Mouse (Mus musculus): Measurements from ENCODE around the gene Pced1b. TPM values are rescaled to one million over a fixed set of nuclear protein-coding genes. Genes with fewer than 3 reads are reported as not detected.
"Not testable (repeated sequence)": the region's sequence is repeated elsewhere in the genome, so short reads cannot be mapped to it uniquely, and the experiment has no call there.

Pced1b gene
- polyA plus RNA-seq, 1 experiment from 2014 or later = 6.0 TPM

GRCm38 (mm10) chr15:97351016-97351415 lies 104.1 kb downstream of the Pced1b start:
- WGBS = 17% methylated on average over 8 of the region's 8 CpGs
- peak; percentile 89 for ATAC-seq (ENCODE audit: low read depth)
- peak overlapping the region; percentile 74 for H3K27ac ChIP-seq (ENCODE audit: low read length)
- no peaks in the 10 kb centered on the region for H3K27me3 ChIP-seq (ENCODE audit: control insufficient read depth, insufficient read depth, low read depth, low read length)
- H3K4me1 ChIP-seq (replicated peaks; ENCODE audit: control insufficient read depth, insufficient read depth, low read length) = peaks cover 12% of the 10 kb centered on the region
- H3K4me2 ChIP-seq (ENCODE audit: low read depth, low read length) = no peak overlapping the region
- H3K9me3 ChIP-seq (ENCODE audit: control insufficient read depth, low read length) = no peaks in the 10 kb centered on the region
- H3K4me3 ChIP-seq (ENCODE audit: low read length) = no peak overlapping the region
- H3K9ac ChIP-seq (ENCODE audit: low read length) = no peak overlapping the region
- no peaks in the 10 kb centered on the region for H3K36me3 ChIP-seq (ENCODE audit: control insufficient read depth, insufficient read depth, low read length)

- ATAC-seq (ENCODE audit: low read depth) = no peak
- H3K9me3 ChIP-seq (ENCODE audit: control insufficient read depth, low read length) = no peaks in the 10 kb centered on the region
- 85% methylated on average over 5 of the region's 5 CpGs for WGBS
- H3K27ac ChIP-seq (ENCODE audit: low read length) = peak overlapping the region; percentile 35
- H3K9ac ChIP-seq (ENCODE audit: low read length) = no peak overlapping the region
- H3K4me2 ChIP-seq (ENCODE audit: low read depth, low read length) = no peak overlapping the region
- no peaks in the 10 kb centered on the region for H3K36me3 ChIP-seq (ENCODE audit: control insufficient read depth, insufficient read depth, low read length)
- H3K27me3 ChIP-seq (ENCODE audit: control insufficient read depth, insufficient read depth, low read depth, low read length) = no peaks in the 10 kb centered on the region
- H3K4me1 ChIP-seq (replicated peaks; ENCODE audit: control insufficient read depth, insufficient read depth, low read length) = peaks cover 12% of the 10 kb centered on the region
- no peak overlapping the region for H3K4me3 ChIP-seq (ENCODE audit: low read length)
Measured at GRCm38 (mm10) chr15:97351681-97352080, 104.8 kb downstream of the Pced1b start.

GRCm38 (mm10) chr15:97355676-97356303 lies 108.9 kb downstream of the Pced1b start:
- H3K36me3 ChIP-seq (ENCODE audit: control insufficient read depth, insufficient read depth, low read length) = no peaks in the 10 kb centered on the region
- no peak overlapping the region for H3K4me2 ChIP-seq (ENCODE audit: low read depth, low read length)
- no peaks in the 10 kb centered on the region for H3K9me3 ChIP-seq (ENCODE audit: control insufficient read depth, low read length)
- no peak for ATAC-seq (ENCODE audit: low read depth)
- H3K4me3 ChIP-seq (ENCODE audit: low read length) = no peak overlapping the region
- no peak overlapping the region for H3K9ac ChIP-seq (ENCODE audit: low read length)
- no peaks in the 10 kb centered on the region for H3K27me3 ChIP-seq (ENCODE audit: control insufficient read depth, insufficient read depth, low read depth, low read length)
- H3K27ac ChIP-seq (ENCODE audit: low read length) = no peak overlapping the region
- H3K4me1 ChIP-seq (replicated peaks; ENCODE audit: control insufficient read depth, insufficient read depth, low read length) = peaks cover 3% of the 10 kb centered on the region
- WGBS = 59% methylated on average over 9 of the region's 9 CpGs

- ATAC-seq (ENCODE audit: low read depth) = no peak
- 97% methylated on average over 1 of the region's 1 CpGs for WGBS
Measured at GRCm38 (mm10) chr15:97357016-97357415, 110.1 kb downstream of the Pced1b start.

GRCm38 (mm10) chr15:97360842-97361770 lies 114.2 kb downstream of the Pced1b start:
- 74% methylated on average over 23 of the region's 23 CpGs for WGBS
- no peaks in the 10 kb centered on the region for H3K27me3 ChIP-seq (ENCODE audit: control insufficient read depth, insufficient read depth, low read depth, low read length)
- no peak overlapping the region for H3K4me2 ChIP-seq (ENCODE audit: low read depth, low read length)
- H3K27ac ChIP-seq (ENCODE audit: low read length) = no peak overlapping the region
- H3K36me3 ChIP-seq (ENCODE audit: control insufficient read depth, insufficient read depth, low read length) = no peaks in the 10 kb centered on the region
- no peak overlapping the region for H3K9ac ChIP-seq (ENCODE audit: low read length)
- H3K4me3 ChIP-seq (ENCODE audit: low read length) = no peak overlapping the region
- no peak; the same call in 1 of the 2 replicates for ATAC-seq (ENCODE audit: low read depth)
- H3K9me3 ChIP-seq (ENCODE audit: control insufficient read depth, low read length) = no peaks in the 10 kb centered on the region
- H3K4me1 ChIP-seq (replicated peaks; ENCODE audit: control insufficient read depth, insufficient read depth, low read length) = no peaks in the 10 kb centered on the region

More at GRCm38 (mm10) chr15:97357016-97357415, 110.1 kb downstream of the Pced1b start:
- H3K4me1 ChIP-seq (replicated peaks; ENCODE audit: control insufficient read depth, insufficient read depth, low read length) = no peaks in the 10 kb centered on the region
- H3K36me3 ChIP-seq (ENCODE audit: control insufficient read depth, insufficient read depth, low read length) = no peaks in the 10 kb centered on the region
- no peaks in the 10 kb centered on the region for H3K9me3 ChIP-seq (ENCODE audit: control insufficient read depth, low read length)
- no peak overlapping the region for H3K27ac ChIP-seq (ENCODE audit: low read length)
- no peaks in the 10 kb centered on the region for H3K27me3 ChIP-seq (ENCODE audit: control insufficient read depth, insufficient read depth, low read depth, low read length)
- no peak overlapping the region for H3K4me2 ChIP-seq (ENCODE audit: low read depth, low read length)
- H3K9ac ChIP-seq (ENCODE audit: low read length) = no peak overlapping the region
- H3K4me3 ChIP-seq (ENCODE audit: low read length) = no peak overlapping the region

- H3K4me3 ChIP-seq (ENCODE audit: low read length) = no peak overlapping the region
- 67% methylated on average over 8 of the region's 8 CpGs for WGBS
- no peak overlapping the region for H3K9ac ChIP-seq (ENCODE audit: low read length)
- H3K27me3 ChIP-seq (ENCODE audit: control insufficient read depth, insufficient read depth, low read depth, low read length) = no peaks in the 10 kb centered on the region
- no peak overlapping the region for H3K4me2 ChIP-seq (ENCODE audit: low read depth, low read length)
- H3K36me3 ChIP-seq (ENCODE audit: control insufficient read depth, insufficient read depth, low read length) = no peaks in the 10 kb centered on the region
- H3K9me3 ChIP-seq (ENCODE audit: control insufficient read depth, low read length) = no peaks in the 10 kb centered on the region
- ATAC-seq (ENCODE audit: low read depth) = no peak
- H3K4me1 ChIP-seq (replicated peaks; ENCODE audit: control insufficient read depth, insufficient read depth, low read length) = no peaks in the 10 kb centered on the region
- H3K27ac ChIP-seq (ENCODE audit: low read length) = no peak overlapping the region
Measured at GRCm38 (mm10) chr15:97361771-97362171, 114.9 kb downstream of the Pced1b start.

- not testable (repeated sequence) for H3K27ac ChIP-seq (ENCODE audit: low read length); H3K27me3 ChIP-seq (ENCODE audit: control insufficient read depth, insufficient read depth, low read depth, low read length); H3K9me3 ChIP-seq (ENCODE audit: control insufficient read depth, low read length); H3K36me3 ChIP-seq (ENCODE audit: control insufficient read depth, insufficient read depth, low read length); H3K9ac ChIP-seq (ENCODE audit: low read length); H3K4me3 ChIP-seq (ENCODE audit: low read length); H3K4me1 ChIP-seq (replicated peaks; ENCODE audit: control insufficient read depth, insufficient read depth, low read length); ATAC-seq (ENCODE audit: low read depth); H3K4me2 ChIP-seq (ENCODE audit: low read depth, low read length)
- 76% methylated on average over 3 of the region's 3 CpGs for WGBS
Measured at GRCm38 (mm10) chr15:97364271-97364670, 117.4 kb downstream of the Pced1b start.

GRCm38 (mm10) chr15:97364968-97365367 lies 118.1 kb downstream of the Pced1b start:
- 69% methylated on average over 8 of the region's 8 CpGs for WGBS
- H3K27ac ChIP-seq (ENCODE audit: low read length) = no peak overlapping the region
- no peaks in the 10 kb centered on the region for H3K27me3 ChIP-seq (ENCODE audit: control insufficient read depth, insufficient read depth, low read depth, low read length)
- no peak overlapping the region for H3K4me2 ChIP-seq (ENCODE audit: low read depth, low read length)
- no peaks in the 10 kb centered on the region for H3K4me1 ChIP-seq (replicated peaks; ENCODE audit: control insufficient read depth, insufficient read depth, low read length)
- no peak overlapping the region for H3K4me3 ChIP-seq (ENCODE audit: low read length)
- no peak overlapping the region for H3K9ac ChIP-seq (ENCODE audit: low read length)
- H3K36me3 ChIP-seq (ENCODE audit: control insufficient read depth, insufficient read depth, low read length) = no peaks in the 10 kb centered on the region
- no peaks in the 10 kb centered on the region for H3K9me3 ChIP-seq (ENCODE audit: control insufficient read depth, low read length)
- ATAC-seq (ENCODE audit: low read depth) = no peak

GRCm38 (mm10) chr15:97368035-97368608 lies 121.2 kb downstream of the Pced1b start:
- Histone ChIP-seq H3K4me3 (ENCODE audit: low read length) (no peak overlapping the region), H3K4me1 (replicated peaks; ENCODE audit: control insufficient read depth, insufficient read depth, low read length) (no peaks in the 10 kb centered on the region), H3K4me2 (ENCODE audit: low read depth, low read length) (no peak overlapping the region), H3K9ac (ENCODE audit: low read length) (no peak overlapping the region), H3K27me3 (ENCODE audit: control insufficient read depth, insufficient read depth, low read depth, low read length) (no peaks in the 10 kb centered on the region), H3K36me3 (ENCODE audit: control insufficient read depth, insufficient read depth, low read length) (no peaks in the 10 kb centered on the region), H3K27ac (ENCODE audit: low read length) (no peak overlapping the region), H3K9me3 (ENCODE audit: control insufficient read depth, low read length) (no peaks in the 10 kb centered on the region)
- ATAC-seq (ENCODE audit: low read depth) = no peak
- 73% methylated on average over 9 of the region's 9 CpGs for WGBS

Data from lung, embryonic 16.5 days (tissue).